Mouse (Mus musculus) neural tube, embryonic 14.5 days (tissue): ENCODE data around the gene Aqp6. TPM values are rescaled to one million over a fixed set of nuclear protein-coding genes. Genes with fewer than 3 reads are reported as not detected.

Source experiments
- ATAC-seq: fragments of 200-750 bp; cut with Nextera tagmentation; 2 replicates; pipeline ENCODE4 v1.8.0; 2017; ENCODE audit warnings: low read depth, mild to moderate bottlenecking, moderate TSS enrichment, moderate library complexity
- H3K27ac ChIP-seq: fragments of 300-500 bp; sonication (generic); 2 replicates; pipeline ENCODE4 v1.5.1; 2014; ENCODE audit warnings: low read depth, mild to moderate bottlenecking, control low read depth, low read length, moderate library complexity, mixed read lengths
- H3K27me3 ChIP-seq: fragments of 300-500 bp; sonication (generic); 2 replicates; pipeline ENCODE4 v1.6.1; 2014; ENCODE audit warnings: low read length; ENCODE audit not compliant: control insufficient read depth, insufficient read depth
- H3K36me3 ChIP-seq: fragments of 300-500 bp; sonication (generic); 2 replicates; pipeline ENCODE4 v1.6.1; 2014; ENCODE audit warnings: low read length, mixed read lengths; ENCODE audit not compliant: control insufficient read depth, insufficient read depth
- H3K4me1 ChIP-seq: fragments of 300-500 bp; sonication (generic); 2 replicates; pipeline ENCODE4 v1.6.1; 2014; ENCODE audit warnings: low read length; ENCODE audit not compliant: control insufficient read depth, insufficient read depth
- H3K4me2 ChIP-seq: fragments of 300-500 bp; sonication (generic); 2 replicates; pipeline ENCODE4 v1.6.1; 2014; ENCODE audit warnings: mild to moderate bottlenecking, low read depth, low read length, control low read depth
- H3K4me3 ChIP-seq: fragments of 300-500 bp; sonication (generic); 2 replicates; pipeline ENCODE4 v1.5.1; 2014; ENCODE audit warnings: low read depth, low read length, control low read depth, mixed read lengths
- H3K9ac ChIP-seq: fragments of 300-500 bp; sonication (generic); replicated peaks from 2 replicates; pipeline ENCODE4 v1.6.1; 2014; ENCODE audit warnings: low read depth, mild to moderate bottlenecking, control low read depth, low read length, mixed read lengths
- H3K9me3 ChIP-seq: fragments of 300-500 bp; sonication (generic); 2 replicates; pipeline ENCODE4 v1.6.1; 2016; ENCODE audit warnings: low read length; ENCODE audit not compliant: control insufficient read depth
- WGBS: fragments of 180-500 bp; shearing (Covaris S2); extraction: QIAGEN DNeasy Blood & Tissue Kit; methylation state at CpG from one replicate; pipeline ENCODE4 v1.1.7; 2014; 5-methylcytosine and 5-hydroxymethylcytosine counted together
- polyA plus RNA-seq: library from polyadenylated mRNA; unstranded; fragments of >200 nt; fragmentation: Nextera tagmentation; extraction: Ambion mirVana; gene quantifications from 2 replicates; pipeline ENCODE4 v1.2.1, GENCODE M21; 2014

Aqp6 gene
- polyA plus RNA-seq, 1 experiment from 2014 or later: 1.6 TPM

GRCm38 (mm10) chr15:99618595-99618994, 17.4 kb downstream of the Aqp6 start:
- ATAC-seq: no peak

GRCm38 (mm10) chr15:99619821-99620220, 18.6 kb downstream of the Aqp6 start:
- Histone ChIP-seq H3K4me1 (peaks cover 5% of the 10 kb centered on the region; the same call in 1 of the 2 replicates), H3K4me3 (no peak overlapping the region), H3K9ac (no peak overlapping the region), H3K36me3 (peaks cover 12% of the 10 kb centered on the region; the same call in 1 of the 2 replicates), H3K27ac (peak overlapping the region; percentile 48; the same call in 1 of the 2 replicates), H3K4me2 (no peak overlapping the region), H3K9me3 (no peaks in the 10 kb centered on the region), H3K27me3 (no peaks in the 10 kb centered on the region)
- no peak; the same call in 1 of the 2 replicates for ATAC-seq
- 54% methylated on average over 4 of the region's 4 CpGs for WGBS

More at GRCm38 (mm10) chr15:99618595-99618994, 17.4 kb downstream of the Aqp6 start:
- H3K36me3 ChIP-seq: peaks cover 3% of the 10 kb centered on the region; the same call in 1 of the 2 replicates
- no peak overlapping the region for H3K9ac ChIP-seq
- H3K27ac ChIP-seq: peak overlapping the region; percentile 10; the same call in 1 of the 2 replicates
- H3K4me2 ChIP-seq: no peak overlapping the region
- H3K4me3 ChIP-seq: no peak overlapping the region
- no peaks in the 10 kb centered on the region for H3K9me3 ChIP-seq
- WGBS: 66% methylated on average over 3 of the region's 3 CpGs
- no peaks in the 10 kb centered on the region for H3K27me3 ChIP-seq
- H3K4me1 ChIP-seq: peaks cover 13% of the 10 kb centered on the region; the same call in 1 of the 2 replicates

- no peaks in the 10 kb centered on the region for H3K4me1 ChIP-seq
- H3K9me3 ChIP-seq: no peaks in the 10 kb centered on the region
- peaks cover 28% of the 10 kb centered on the region; the same call in 1 of the 2 replicates for H3K36me3 ChIP-seq
- ATAC-seq: no peak
- 96% methylated on average over 10 of the region's 11 CpGs for WGBS
- H3K9ac ChIP-seq: no peak overlapping the region
- no peak overlapping the region for H3K4me2 ChIP-seq
- H3K27me3 ChIP-seq: no peaks in the 10 kb centered on the region
- H3K4me3 ChIP-seq: no peak overlapping the region
- H3K27ac ChIP-seq: no peak overlapping the region
These were observed 20.9 kb downstream of the Aqp6 start for GRCm38 (mm10) chr15:99622063-99622462.

GRCm38 (mm10) chr15:99631618-99632017, 30.4 kb downstream of the Aqp6 start:
- Histone ChIP-seq H3K4me1 (peaks cover 4% of the 10 kb centered on the region; the same call in 1 of the 2 replicates), H3K9me3 (no peaks in the 10 kb centered on the region), H3K27ac (no peak overlapping the region), H3K4me2 (no peak overlapping the region), H3K27me3 (no peaks in the 10 kb centered on the region), H3K9ac (no peak overlapping the region), H3K4me3 (no peak overlapping the region), H3K36me3 (peaks cover 36% of the 10 kb centered on the region)
- ATAC-seq: no peak

- 93% methylated on average over 7 of the region's 7 CpGs for WGBS
- H3K27ac ChIP-seq: no peak overlapping the region
- ATAC-seq: no peak
- H3K36me3 ChIP-seq: peaks cover 22% of the 10 kb centered on the region
- no peaks in the 10 kb centered on the region for H3K9me3 ChIP-seq
- no peak overlapping the region for H3K9ac ChIP-seq
- H3K4me1 ChIP-seq: peaks cover 13% of the 10 kb centered on the region; the same call in 1 of the 2 replicates
- H3K4me3 ChIP-seq: no peak overlapping the region
- H3K27me3 ChIP-seq: no peaks in the 10 kb centered on the region
- H3K4me2 ChIP-seq: no peak overlapping the region
These were observed 33.5 kb downstream of the Aqp6 start for GRCm38 (mm10) chr15:99634702-99635101.

GRCm38 (mm10) chr15:99637405-99638123, 36.4 kb downstream of the Aqp6 start:
- peak overlapping the region; percentile 81 for H3K27ac ChIP-seq
- peak; percentile 62; the same call in 1 of the 2 replicates for ATAC-seq
- peaks cover 6% of the 10 kb centered on the region; the same call in 1 of the 2 replicates for H3K36me3 ChIP-seq
- H3K9ac ChIP-seq: peak overlapping the region; percentile 33; the same call in 1 of the 2 replicates
- 26% methylated on average over 12 of the region's 12 CpGs for WGBS
- H3K4me2 ChIP-seq: peak overlapping the region; percentile 28
- H3K4me1 ChIP-seq: peaks cover 13% of the 10 kb centered on the region; the same call in 1 of the 2 replicates
- H3K9me3 ChIP-seq: no peaks in the 10 kb centered on the region
- no peaks in the 10 kb centered on the region for H3K27me3 ChIP-seq
- peak overlapping the region; percentile 5; the same call in 1 of the 2 replicates for H3K4me3 ChIP-seq

GRCm38 (mm10) chr15:99638124-99638485, 36.9 kb downstream of the Aqp6 start:
- H3K9me3 ChIP-seq: no peaks in the 10 kb centered on the region
- H3K4me3 ChIP-seq: no peak overlapping the region
- WGBS: 60% methylated on average over 5 of the region's 5 CpGs
- ATAC-seq: peak; percentile 56; the same call in 1 of the 2 replicates
- peak overlapping the region; percentile 81 for H3K27ac ChIP-seq
- no peaks in the 10 kb centered on the region for H3K27me3 ChIP-seq
- H3K36me3 ChIP-seq: peaks cover 3% of the 10 kb centered on the region; the same call in 1 of the 2 replicates
- no peak overlapping the region; the same call in 1 of the 2 replicates for H3K4me2 ChIP-seq
- peaks cover 13% of the 10 kb centered on the region; the same call in 1 of the 2 replicates for H3K4me1 ChIP-seq
- H3K9ac ChIP-seq: no peak overlapping the region

GRCm38 (mm10) chr15:99642622-99643021, 41.4 kb downstream of the Aqp6 start:
- Histone ChIP-seq H3K27me3 (no peaks in the 10 kb centered on the region), H3K9me3 (no peaks in the 10 kb centered on the region), H3K4me1 (peaks cover 40% of the 10 kb centered on the region), H3K36me3 (no peaks in the 10 kb centered on the region), H3K9ac (no peak overlapping the region), H3K4me3 (no peak overlapping the region), H3K27ac (peak overlapping the region; percentile 78), H3K4me2 (peak overlapping the region; percentile 7; the same call in 1 of the 2 replicates)
- 40% methylated on average over 6 of the region's 6 CpGs for WGBS
- no peak for ATAC-seq

- no peak overlapping the region for H3K4me3 ChIP-seq
- no peaks in the 10 kb centered on the region for H3K9me3 ChIP-seq
- no peak overlapping the region for H3K4me2 ChIP-seq
- H3K27ac ChIP-seq: peak overlapping the region; percentile 71; the same call in 1 of the 2 replicates
- peaks cover 45% of the 10 kb centered on the region for H3K4me1 ChIP-seq
- no peak overlapping the region; the same call in 1 of the 2 replicates for H3K9ac ChIP-seq
- H3K36me3 ChIP-seq: no peaks in the 10 kb centered on the region
- 68% methylated on average over 10 of the region's 10 CpGs for WGBS
- ATAC-seq: no peak
- H3K27me3 ChIP-seq: no peaks in the 10 kb centered on the region
These were observed 42.6 kb downstream of the Aqp6 start for GRCm38 (mm10) chr15:99643832-99644231.
